Mouse (Mus musculus) lung, postnatal 4 days (tissue): ENCODE results near the gene H2-Ab1.
A peak's percentile ranks its signal among the peaks of the same experiment; 100 is the strongest.
"Not testable (repeated sequence)": the region's sequence is repeated elsewhere in the genome, so short reads cannot be mapped to it uniquely, and the experiment has no call there.

Source experiments
- DNase-seq, 2 experiments: peaks; one replicate each; pipeline ENCODE4 v3.0.0; 2021

Gene H2-Ab1

DNA sequence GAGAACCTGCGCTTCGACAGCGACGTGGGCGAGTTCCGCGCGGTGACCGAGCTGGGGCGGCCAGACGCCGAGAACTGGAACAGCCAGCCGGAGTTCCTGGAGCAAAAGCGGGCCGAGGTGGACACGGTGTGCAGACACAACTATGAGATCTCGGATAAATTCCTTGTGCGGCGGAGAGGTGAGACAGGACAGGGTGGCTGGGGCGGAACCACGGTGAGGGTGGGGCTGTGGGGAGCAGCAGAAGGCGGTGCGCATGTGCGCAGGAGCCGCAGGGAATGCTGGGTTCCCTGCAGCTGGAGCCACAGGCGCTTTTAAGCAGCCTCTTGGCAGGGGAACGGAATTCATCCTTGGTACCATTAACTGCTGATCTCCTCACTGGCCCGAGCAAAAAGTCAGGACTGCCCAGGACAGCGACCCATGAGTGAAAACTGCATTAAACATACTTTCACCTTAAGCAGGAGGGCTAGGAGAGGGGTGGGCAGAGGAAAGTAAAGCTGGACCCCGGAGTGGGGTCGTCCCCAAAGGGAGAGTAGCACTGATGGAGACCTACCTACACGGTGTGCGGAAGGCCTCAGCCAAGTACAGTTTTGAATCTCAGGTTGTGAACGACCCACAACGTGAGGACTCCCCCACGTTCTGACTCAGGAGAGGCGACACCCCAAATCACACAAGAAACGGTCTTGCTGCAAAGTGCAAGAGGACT, 52.3 kb downstream of the H2-Ab1 start:
- peak; percentile 74 to 86 for DNase-seq

DNA sequence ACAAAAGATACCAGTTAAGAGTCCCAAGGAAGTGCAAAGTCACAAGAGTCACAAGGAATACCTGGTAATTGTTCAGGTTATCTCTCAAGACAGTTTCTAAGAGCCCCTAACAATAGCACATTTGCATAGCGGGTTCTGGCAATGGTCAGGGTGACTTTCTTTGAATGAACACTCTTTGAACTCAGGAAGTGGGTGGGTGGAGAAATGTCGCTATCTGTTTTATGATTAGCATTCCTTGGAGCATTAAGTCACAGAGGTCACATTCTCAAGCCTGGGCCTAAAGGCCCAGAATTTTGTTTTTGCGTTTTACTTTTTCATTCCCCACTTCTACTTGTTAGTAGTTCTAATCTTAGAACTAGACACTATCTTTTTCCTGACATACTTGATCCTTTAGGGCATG, 53.0 kb downstream of the H2-Ab1 start:
- DNase-seq: not testable (repeated sequence)

DNA sequence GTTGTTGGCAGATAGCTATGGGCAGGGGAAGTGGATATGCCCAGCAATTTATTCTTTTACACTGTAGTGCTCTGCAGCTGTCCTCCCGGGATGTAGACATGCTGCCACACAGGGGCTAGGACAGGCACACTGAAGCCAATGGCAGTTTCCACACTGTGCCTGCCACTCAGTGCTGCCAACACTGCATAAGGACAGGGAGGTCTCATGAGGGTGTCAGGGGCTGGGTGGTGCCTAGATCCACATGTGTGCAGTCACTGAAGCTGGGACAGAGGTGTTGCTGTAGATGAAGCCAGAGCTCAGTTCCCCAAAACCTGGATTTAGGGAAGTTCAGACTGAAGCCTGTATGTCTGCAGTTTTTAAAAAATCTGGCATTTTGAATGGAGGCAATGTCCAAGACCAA, 54.7 kb downstream of the H2-Ab1 start:
- DNase-seq: no peak

DNA sequence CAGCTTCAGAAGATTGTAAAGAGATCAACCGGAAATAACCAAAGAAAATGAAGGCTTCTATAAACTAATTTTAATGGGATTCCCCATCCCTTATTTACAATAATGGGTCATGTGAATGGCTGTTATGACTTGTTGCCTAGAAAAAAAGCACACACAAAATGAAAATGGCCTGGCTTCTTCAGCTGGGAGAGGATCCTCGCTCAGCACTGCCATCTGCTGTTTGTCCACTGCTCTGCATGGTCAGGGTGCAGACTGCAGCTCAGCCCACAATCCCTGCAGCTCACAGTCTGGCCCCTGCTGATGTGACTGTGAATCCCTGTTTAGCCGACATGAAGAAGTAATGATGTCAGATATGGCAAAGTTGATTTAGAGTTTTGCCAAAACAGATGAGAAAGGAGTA, 55.9 kb downstream of the H2-Ab1 start:
- DNase-seq: peak; percentile 74 to 87

DNA sequence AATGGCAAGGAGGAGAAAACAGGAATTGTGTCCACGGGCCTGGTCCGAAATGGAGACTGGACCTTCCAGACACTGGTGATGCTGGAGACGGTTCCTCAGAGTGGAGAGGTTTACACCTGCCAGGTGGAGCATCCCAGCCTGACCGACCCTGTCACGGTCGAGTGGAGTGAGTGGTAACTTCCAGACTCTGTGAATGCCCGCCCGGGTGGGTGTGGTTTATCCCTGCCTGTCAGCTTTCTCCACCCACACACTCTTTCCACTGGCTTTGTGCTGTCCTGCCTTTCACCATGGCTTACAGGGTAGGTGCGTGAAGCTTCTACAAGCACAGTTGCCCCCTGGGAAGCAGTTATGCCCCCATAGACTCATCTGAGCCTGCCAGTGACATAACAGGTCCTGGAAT, 56.8 kb downstream of the H2-Ab1 start:
- DNase-seq: no peak

DNA sequence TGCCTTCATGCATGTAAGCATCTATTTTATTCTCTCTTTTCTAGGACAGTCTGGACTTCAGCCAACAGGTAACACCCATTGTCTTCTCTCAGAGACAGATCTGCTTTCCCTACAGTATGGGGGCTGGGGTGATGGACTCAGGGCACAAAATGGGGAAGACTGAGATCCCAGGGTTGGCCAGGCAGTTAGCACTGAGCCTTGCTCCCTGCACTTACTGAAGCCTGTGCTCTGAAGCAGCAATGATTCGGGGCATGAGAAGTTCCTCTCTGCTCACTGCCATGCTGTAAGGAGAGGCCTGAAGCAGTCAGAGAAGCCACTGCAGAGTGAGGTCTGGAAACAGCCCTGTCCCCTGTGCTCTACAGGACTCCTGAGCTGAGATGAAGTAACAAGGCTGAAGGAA, 58.0 kb downstream of the H2-Ab1 start:
- DNase-seq: no peak

DNA sequence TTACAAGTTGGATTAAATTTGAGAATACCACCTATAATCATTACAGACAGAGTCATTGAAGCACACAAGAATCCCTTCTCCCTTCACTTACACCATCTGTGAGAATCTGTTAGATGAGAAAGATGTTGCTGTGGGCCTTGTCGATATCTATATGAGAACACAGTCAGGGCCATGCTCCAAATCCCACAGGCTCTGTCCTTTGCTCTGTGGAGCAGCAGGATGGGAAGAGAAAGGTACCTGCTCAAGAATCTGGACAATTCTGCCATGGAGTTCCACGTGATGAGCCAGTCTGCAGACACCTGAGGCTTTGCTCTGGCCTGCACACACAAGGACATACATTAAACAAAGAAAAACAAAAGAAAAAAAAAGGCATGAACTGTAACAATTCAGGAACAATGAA, 59.2 kb downstream of the H2-Ab1 start:
- DNase-seq: no peak

DNA sequence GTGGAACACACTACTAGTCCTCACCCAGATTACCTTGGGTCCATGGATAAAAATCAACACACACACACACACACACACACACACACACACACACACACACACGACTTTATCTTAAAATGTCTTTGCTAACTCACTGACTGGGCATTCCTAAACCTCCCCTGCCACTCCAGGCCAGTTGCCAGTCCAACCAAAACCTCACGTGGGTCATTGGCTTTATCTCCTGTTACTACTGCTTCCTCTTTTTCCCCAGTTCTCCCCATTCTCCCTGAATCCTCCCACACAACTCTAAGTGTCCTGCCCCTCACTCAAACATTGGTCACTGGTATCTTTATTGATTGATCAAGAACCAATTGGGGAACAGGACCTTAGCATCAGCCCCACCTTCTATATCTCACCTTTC, 59.8 kb downstream of the H2-Ab1 start:
- no peak for DNase-seq
